Mouse (Mus musculus): Measurements from ENCODE around the gene Colgalt1. TPM values are rescaled to one million over a fixed set of nuclear protein-coding genes. Genes with fewer than 3 reads are reported as not detected.

Gene Colgalt1
- polyA plus RNA-seq, 1 experiment from 2014 or later: 78.2 TPM

GRCm38 (mm10) chr8:71657816-71658215 lies 47.0 kb downstream of the Colgalt1 start:
- 29% methylated on average over 9 of the region's 9 CpGs for WGBS
- Histone ChIP-seq H3K9ac (0 out of 2 replicates have a peak overlapping the region, but pooled peaks have one; percentile 44), H3K27me3 (peaks cover 91% of the 10 kb centered on the region)

DNA sequence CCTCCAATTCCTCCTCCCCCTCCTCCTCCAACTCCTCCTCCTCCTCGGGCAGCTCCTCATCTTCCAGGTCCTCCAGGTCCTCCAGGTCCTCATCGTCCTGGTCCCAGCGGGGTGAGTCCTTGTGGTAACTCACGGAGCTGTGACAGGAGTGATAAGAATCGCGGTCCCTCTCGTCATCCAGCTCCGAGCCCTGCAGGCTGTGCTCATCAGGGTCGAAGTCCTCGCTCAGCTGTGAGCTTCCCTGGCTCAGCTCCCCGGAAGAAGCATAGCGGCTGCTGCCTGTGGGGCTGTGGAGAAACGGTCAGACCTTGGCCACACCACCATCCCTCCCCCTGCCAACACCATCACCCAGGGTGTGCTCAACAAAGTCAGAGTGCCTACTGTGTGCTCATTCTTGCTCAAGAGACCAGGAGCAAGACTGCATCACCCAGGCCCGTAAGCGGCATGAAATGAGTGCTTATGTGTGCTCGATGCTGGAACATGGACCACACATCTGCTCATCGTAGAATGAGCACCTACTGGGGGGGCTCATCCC lies 47.8 kb downstream of the Colgalt1 start:
- Histone ChIP-seq H3K4me1 (peaks cover 13% of the 10 kb centered on the region), H3K36me3 (no peaks in the 10 kb centered on the region), H3K27ac (no peak overlapping the region), H3K9me3 (no peaks in the 10 kb centered on the region), H3K4me3 (no peak overlapping the region), H3K27me3 (peaks cover 91% of the 10 kb centered on the region), H3K9ac (no peak overlapping the region), H3K4me2 (no peak overlapping the region)
- 28% methylated on average over 17 of the region's 17 CpGs for WGBS
- no peak for ATAC-seq (ENCODE audit: insufficient number of reproducible peaks, insufficient read depth, low FRiP score, low TSS enrichment, low read depth)

More at GRCm38 (mm10) chr8:71657816-71658215, 47.0 kb downstream of the Colgalt1 start:
- Histone ChIP-seq H3K36me3 (no peaks in the 10 kb centered on the region), H3K4me1 (peaks cover 13% of the 10 kb centered on the region), H3K27ac (no peak overlapping the region), H3K4me3 (no peak overlapping the region), H3K9me3 (no peaks in the 10 kb centered on the region), H3K4me2 (no peak overlapping the region)
- ATAC-seq (ENCODE audit: insufficient number of reproducible peaks, insufficient read depth, low FRiP score, low TSS enrichment, low read depth): no peak

DNA sequence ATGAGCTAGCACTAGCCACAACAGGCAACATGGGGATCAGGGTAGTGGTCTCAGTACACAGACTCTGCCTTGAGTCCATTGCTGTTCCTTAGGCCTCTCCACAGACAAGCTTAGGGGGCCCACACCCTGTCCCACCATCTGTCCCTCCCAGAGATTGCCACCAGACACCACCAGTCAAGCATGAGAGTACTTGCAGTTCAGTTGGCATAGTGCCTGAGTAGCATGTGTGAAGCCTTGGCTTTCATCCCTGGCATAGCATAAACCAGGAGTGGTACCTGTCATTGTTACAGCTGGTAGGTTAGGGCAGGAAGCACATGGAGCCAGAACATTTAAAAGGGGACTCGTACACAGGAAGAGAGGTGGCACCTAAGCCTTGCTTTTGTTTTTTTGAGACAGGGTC lies 49.0 kb downstream of the Colgalt1 start:
- H3K9me3 ChIP-seq: no peaks in the 10 kb centered on the region
- WGBS: 62% methylated on average over 1 of the region's 1 CpGs
- peaks cover 88% of the 10 kb centered on the region for H3K27me3 ChIP-seq
- H3K27ac ChIP-seq: no peak overlapping the region
- no peak overlapping the region for H3K4me3 ChIP-seq
- H3K4me1 ChIP-seq: peaks cover 8% of the 10 kb centered on the region
- H3K4me2 ChIP-seq: no peak overlapping the region
- ATAC-seq (ENCODE audit: insufficient number of reproducible peaks, insufficient read depth, low FRiP score, low TSS enrichment, low read depth): no peak
- no peak overlapping the region for H3K9ac ChIP-seq
- no peaks in the 10 kb centered on the region for H3K36me3 ChIP-seq

- Histone ChIP-seq H3K27me3 (peaks cover 84% of the 10 kb centered on the region), H3K4me3 (no peak overlapping the region), H3K9me3 (no peaks in the 10 kb centered on the region), H3K36me3 (no peaks in the 10 kb centered on the region), H3K4me2 (peak overlapping the region; percentile 37), H3K9ac (0 out of 2 replicates have a peak overlapping the region, but pooled peaks have one; percentile 40), H3K27ac (no peak overlapping the region), H3K4me1 (peaks cover 6% of the 10 kb centered on the region; the same call in 1 of the 2 replicates)
- WGBS: 9% methylated on average over 36 of the region's 36 CpGs
- ATAC-seq (ENCODE audit: insufficient number of reproducible peaks, insufficient read depth, low FRiP score, low TSS enrichment, low read depth): no peak
Observed at GRCm38 (mm10) chr8:71660325-71661120, 49.7 kb downstream of the Colgalt1 start.

DNA sequence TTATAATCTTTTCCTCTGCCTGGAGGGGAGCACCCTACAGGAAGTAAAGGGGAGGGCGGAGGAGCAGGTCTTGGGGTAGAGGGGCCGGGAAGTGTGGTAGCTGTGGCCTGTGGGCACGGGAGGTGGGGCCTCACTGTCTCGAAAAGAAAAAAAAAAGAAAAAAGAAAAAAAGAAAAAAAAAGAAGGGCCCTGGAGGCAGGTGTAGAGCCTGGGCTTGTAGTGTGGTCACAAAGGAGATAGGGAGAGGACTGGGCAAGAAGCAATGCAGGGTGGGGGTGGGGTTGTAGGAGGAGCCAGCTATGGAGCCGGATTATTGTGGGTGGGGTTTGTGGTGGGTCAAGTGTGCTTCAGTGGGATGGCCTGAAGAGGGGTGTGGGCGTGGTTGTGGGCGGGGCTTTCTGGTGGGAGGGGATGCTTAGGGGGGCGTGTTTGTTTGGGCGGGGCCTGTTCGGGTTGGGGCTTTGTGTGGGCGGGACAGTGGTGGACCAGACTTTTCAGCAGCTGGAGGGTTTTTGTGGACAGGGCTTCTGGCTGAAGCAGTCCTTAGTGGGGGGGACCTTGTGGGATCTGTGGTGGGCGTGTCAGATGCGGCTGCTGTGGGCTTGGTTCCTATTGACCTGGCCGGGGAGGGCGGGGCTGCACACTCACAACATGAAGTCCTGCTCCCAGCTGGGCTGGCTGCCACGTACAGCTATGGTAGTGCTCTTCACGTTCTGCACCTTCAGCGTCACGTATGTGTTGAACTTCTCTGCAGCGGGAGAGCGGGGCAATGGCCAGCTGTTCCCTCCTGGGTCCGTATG lies 54.7 kb downstream of the Colgalt1 start:
- 4% methylated on average over 22 of the region's 22 CpGs for WGBS
- H3K9me3 ChIP-seq: no peaks in the 10 kb centered on the region
- no peak overlapping the region for H3K9ac ChIP-seq
- peaks cover 24% of the 10 kb centered on the region for H3K4me1 ChIP-seq
- H3K27ac ChIP-seq: no peak overlapping the region
- peaks cover 85% of the 10 kb centered on the region for H3K27me3 ChIP-seq
- H3K4me3 ChIP-seq: 0 out of 2 replicates have a peak overlapping the region, but pooled peaks have one; percentile 3
- no peaks in the 10 kb centered on the region for H3K36me3 ChIP-seq
- no peak for ATAC-seq (ENCODE audit: insufficient number of reproducible peaks, insufficient read depth, low FRiP score, low TSS enrichment, low read depth)
- peak overlapping the region; percentile 48 for H3K4me2 ChIP-seq

DNA sequence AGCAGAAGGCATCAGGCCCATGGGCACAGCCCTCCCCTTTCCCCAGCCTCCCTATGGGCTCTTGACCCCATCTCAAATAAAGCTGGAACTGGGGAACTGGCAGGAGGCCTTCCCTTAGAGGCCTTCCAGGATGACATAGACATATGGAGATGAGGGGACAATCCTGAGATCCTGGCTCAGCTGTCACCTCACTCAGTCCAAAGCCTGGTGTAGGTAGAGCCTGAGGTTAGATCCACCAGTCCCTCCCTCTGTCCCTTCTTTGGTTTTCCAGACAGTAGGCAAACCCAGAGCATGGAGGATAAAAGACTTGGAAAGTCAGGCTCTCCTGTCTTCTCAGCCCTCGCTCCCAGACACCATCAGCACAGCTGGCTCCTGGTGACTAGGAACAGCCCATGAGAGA lies 56.1 kb downstream of the Colgalt1 start:
- Histone ChIP-seq H3K9ac (no peak overlapping the region), H3K4me1 (peaks cover 31% of the 10 kb centered on the region), H3K36me3 (no peaks in the 10 kb centered on the region), H3K27ac (no peak overlapping the region), H3K4me3 (no peak overlapping the region), H3K9me3 (no peaks in the 10 kb centered on the region), H3K4me2 (no peak overlapping the region), H3K27me3 (peaks cover 83% of the 10 kb centered on the region)
- ATAC-seq (ENCODE audit: insufficient number of reproducible peaks, insufficient read depth, low FRiP score, low TSS enrichment, low read depth): no peak
- 27% methylated on average over 1 of the region's 1 CpGs for WGBS

- Histone ChIP-seq H3K4me1 (peaks cover 31% of the 10 kb centered on the region), H3K9ac (no peak overlapping the region; the same call in 1 of the 2 replicates), H3K36me3 (no peaks in the 10 kb centered on the region)
Observed at GRCm38 (mm10) chr8:71667256-71667655, 56.5 kb downstream of the Colgalt1 start.

GRCm38 (mm10) chr8:71668220-71668975 lies 57.6 kb downstream of the Colgalt1 start:
- Histone ChIP-seq H3K4me1 (peaks cover 31% of the 10 kb centered on the region), H3K9ac (0 out of 2 replicates have a peak overlapping the region, but pooled peaks have one; percentile 36), H3K4me2 (peak overlapping the region; percentile 32; the same call in 1 of the 2 replicates), H3K27ac (no peak overlapping the region), H3K27me3 (peaks cover 68% of the 10 kb centered on the region), H3K36me3 (no peaks in the 10 kb centered on the region), H3K9me3 (no peaks in the 10 kb centered on the region), H3K4me3 (no peak overlapping the region; the same call in 1 of the 2 replicates)
- no peak for ATAC-seq (ENCODE audit: insufficient number of reproducible peaks, insufficient read depth, low FRiP score, low TSS enrichment, low read depth)
- 4% methylated on average over 21 of the region's 21 CpGs for WGBS

More at GRCm38 (mm10) chr8:71667256-71667655, 56.5 kb downstream of the Colgalt1 start:
- Histone ChIP-seq H3K9me3 (no peaks in the 10 kb centered on the region), H3K4me2 (no peak overlapping the region), H3K4me3 (no peak overlapping the region), H3K27ac (no peak overlapping the region), H3K27me3 (peaks cover 79% of the 10 kb centered on the region)
- ATAC-seq (ENCODE audit: insufficient number of reproducible peaks, insufficient read depth, low FRiP score, low TSS enrichment, low read depth): no peak
- WGBS: 50% methylated on average over 5 of the region's 5 CpGs

GRCm38 (mm10) chr8:71670198-71670597 lies 59.4 kb downstream of the Colgalt1 start:
- H3K27me3 ChIP-seq: peaks cover 55% of the 10 kb centered on the region
- no peaks in the 10 kb centered on the region for H3K36me3 ChIP-seq
- no peaks in the 10 kb centered on the region for H3K9me3 ChIP-seq
- WGBS: 10% methylated on average over 11 of the region's 12 CpGs
- no peak for ATAC-seq (ENCODE audit: insufficient number of reproducible peaks, insufficient read depth, low FRiP score, low TSS enrichment, low read depth)
- peaks cover 29% of the 10 kb centered on the region for H3K4me1 ChIP-seq
- no peak overlapping the region for H3K27ac ChIP-seq
- 0 out of 2 replicates have a peak overlapping the region, but pooled peaks have one; percentile 36 for H3K9ac ChIP-seq
- H3K4me2 ChIP-seq: peak overlapping the region; percentile 98
- peak overlapping the region; percentile 55 for H3K4me3 ChIP-seq

DNA sequence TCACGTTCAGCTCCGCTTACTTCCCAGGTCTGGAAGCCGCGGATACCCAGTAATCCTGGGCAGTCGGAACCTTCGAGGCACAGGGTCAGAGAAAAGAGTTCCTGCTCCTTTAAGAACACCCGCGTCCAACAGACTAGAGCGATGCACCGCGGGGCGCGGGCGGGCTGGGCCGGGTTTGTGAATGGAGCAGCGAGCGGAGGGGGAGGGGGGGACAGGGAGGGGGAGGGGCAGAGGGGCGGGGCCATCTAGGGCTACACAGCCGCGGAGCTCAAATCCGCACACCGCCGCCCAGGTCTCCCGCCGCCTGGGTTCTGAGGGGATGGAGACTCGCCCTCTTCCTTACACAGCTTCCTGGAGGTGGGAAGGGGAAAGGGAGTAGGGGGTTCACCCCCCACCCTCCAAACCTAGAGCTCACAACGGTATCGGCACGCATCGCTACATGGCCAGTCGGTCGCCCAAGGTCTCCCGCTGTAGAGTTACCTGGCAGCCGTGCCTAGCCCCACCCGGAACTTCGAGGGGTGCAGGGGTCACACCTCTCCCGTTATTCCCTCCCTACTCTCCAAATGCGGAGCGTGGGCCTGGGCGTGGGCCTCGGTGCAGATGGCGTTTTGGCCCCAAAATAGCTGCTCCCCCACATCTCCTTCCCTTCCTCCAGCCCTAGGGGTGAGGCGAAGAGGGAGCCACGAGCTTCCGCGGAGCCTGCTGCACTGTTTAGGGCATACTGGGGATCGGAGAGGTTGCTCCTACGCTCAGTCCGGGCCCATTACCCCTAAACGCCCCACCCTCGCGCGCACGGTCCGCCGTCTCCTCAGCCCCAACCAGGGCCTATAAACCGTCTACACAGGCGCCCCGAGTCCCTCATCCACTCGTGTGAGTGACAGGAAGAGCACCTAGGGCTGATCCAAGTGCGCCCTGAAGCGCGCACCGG lies 60.1 kb downstream of the Colgalt1 start:
- WGBS: under 1% methylated on average over 59 of the region's 64 CpGs
- Histone ChIP-seq H3K9me3 (no peaks in the 10 kb centered on the region), H3K4me1 (peaks cover 30% of the 10 kb centered on the region), H3K36me3 (no peaks in the 10 kb centered on the region), H3K4me2 (peak overlapping the region; percentile 98), H3K27ac (no peak overlapping the region), H3K27me3 (peaks cover 59% of the 10 kb centered on the region), H3K4me3 (peak overlapping the region; percentile 55), H3K9ac (0 out of 2 replicates have a peak overlapping the region, but pooled peaks have one; percentile 64)
- ATAC-seq (ENCODE audit: insufficient number of reproducible peaks, insufficient read depth, low FRiP score, low TSS enrichment, low read depth): peak; percentile 40; the same call in 1 of the 2 replicates

Measured in embryonic facial prominence, embryonic 13.5 days (tissue).